Mouse (Mus musculus) cerebral cortex, adult 2 months (tissue): ENCODE measurements around the gene Col9a1.

Experiments used
- WGBS: fragments of 180-500 bp; shearing (Covaris S2); methylation state at CpG from one replicate; pipeline ENCODE4 v1.1.7; 2018; 5-methylcytosine and 5-hydroxymethylcytosine counted together

Col9a1 gene

GRCm38 (mm10) chr1:24300700-24301099, 123.3 kb downstream of the Col9a1 start:
- WGBS = 90% methylated on average over 3 of the region's 3 CpGs
